Mouse (Mus musculus): ENCODE measurements around the gene Trp53bp1.

The Trp53bp1 gene

DNA sequence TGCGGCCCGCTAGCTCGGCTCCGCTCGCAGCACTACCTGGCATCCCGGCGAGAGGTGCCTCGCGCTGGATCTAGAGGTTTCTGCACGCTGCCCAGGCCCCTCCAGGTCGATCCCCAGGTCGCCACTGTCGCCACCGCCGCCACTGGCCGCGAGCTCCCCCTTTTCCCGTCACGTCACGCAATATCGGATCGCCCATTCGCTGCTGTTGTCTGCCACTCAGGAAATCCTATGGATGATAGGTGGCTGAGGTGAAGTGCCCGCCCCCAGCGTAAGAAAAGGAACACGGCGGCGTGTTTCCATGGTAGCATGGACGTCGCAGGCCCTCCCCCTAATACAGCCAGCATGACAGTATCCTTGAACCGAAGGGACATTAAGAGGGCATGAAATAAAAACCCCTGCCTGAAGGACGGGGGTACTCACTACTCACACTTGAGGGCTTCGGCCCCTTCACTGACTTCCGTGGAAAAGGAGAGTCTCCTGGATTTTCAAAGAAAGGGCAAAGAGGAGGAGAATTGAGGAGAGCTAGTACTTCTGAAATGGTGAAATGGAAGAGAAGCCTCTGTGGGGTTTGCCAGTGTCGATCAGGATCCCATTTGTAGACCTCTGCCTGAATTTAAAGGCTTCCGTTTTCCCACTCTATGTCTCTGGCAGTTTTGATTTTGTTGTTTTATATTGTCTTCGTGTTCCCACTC is at the start of gene Trp53bp1:
Trp53bp1 (minus strand) TSS at position 172 of the 692 bp plus-strand sequence.
- DNase-seq (ENCODE audit: low spot score in 2 of 2): peak; percentile 84 to 94

DNA sequence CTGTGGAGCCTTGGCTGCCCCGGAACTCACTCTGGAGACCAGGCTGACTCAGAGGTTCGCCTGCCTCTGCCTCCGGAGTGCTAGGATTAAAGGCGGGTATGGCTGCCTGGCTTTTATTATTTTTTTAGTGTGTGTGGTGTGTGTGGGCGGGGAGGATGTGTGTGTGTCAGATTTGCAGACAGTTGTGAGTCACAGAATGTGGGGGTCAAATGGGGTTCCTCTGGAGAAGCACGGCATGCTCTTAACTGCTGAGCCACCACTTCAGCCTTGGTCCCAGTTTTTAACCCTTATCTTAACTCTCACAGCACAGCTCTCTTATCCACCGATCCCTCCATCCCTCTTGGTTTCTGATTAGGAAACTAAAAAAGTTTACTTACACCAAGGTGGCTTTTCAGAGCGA is 45.1 kb upstream of the Trp53bp1 start:
- DNase-seq (ENCODE audit: low spot score in 2 of 2): no peak

DNA sequence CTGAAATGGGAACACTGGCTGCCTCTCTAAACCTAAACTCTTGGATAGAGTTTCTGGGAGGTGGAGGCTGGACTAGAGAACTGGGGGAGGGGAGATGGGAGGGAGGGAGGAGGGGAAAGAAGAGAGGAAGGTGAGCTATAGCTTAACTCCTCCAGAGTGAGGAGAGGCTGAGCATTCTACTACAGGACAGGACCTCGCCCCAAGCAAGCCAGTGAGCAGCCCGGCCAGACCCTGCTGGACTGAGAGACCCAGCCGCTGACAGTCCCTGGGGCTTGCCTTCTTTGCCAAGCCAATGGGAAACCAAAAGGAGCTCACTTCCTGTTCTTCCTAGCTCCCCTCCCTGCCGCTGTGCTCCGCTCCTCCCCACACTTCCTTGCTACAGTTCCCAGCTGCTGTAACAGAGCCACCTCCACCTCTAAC is 37.8 kb upstream of the Trp53bp1 start:
- no peak for DNase-seq (ENCODE audit: low spot score in 2 of 2)

DNA sequence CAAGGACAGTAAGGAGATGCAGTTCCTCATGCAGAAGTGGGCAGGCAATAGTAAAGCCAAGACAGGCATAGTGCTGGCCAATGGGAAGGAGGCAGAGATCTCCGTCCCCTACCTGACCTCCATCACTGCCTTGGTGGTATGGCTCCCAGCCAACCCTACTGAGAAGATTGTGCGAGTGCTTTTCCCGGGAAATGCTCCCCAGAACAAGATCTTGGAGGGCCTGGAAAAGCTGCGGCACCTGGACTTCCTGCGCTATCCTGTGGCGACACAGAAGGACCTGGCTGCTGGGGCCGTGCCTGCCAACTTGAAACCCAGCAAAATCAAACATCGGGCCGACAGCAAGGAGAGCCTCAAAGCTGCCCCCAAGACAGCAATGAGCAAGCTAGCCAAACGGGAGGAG is 28.8 kb upstream of the Trp53bp1 start:
- no peak for DNase-seq (ENCODE audit: low spot score in 2 of 2)

DNA sequence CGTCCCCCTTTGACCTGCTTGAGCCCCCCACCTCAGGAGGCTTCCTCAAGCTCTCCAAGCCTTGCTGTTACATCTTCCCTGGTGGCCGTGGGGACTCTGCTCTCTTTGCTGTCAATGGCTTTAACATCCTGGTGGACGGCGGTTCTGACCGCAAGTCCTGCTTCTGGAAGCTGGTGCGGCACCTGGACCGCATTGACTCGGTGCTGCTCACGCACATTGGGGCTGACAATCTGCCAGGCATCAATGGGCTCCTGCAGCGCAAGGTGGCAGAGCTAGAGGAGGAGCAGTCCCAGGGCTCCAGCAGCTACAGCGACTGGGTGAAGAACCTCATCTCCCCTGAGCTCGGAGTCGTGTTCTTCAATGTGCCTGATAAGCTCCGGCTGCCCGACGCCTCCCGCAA is 28.3 kb upstream of the Trp53bp1 start:
- DNase-seq (ENCODE audit: low spot score in 2 of 2): no peak

DNA sequence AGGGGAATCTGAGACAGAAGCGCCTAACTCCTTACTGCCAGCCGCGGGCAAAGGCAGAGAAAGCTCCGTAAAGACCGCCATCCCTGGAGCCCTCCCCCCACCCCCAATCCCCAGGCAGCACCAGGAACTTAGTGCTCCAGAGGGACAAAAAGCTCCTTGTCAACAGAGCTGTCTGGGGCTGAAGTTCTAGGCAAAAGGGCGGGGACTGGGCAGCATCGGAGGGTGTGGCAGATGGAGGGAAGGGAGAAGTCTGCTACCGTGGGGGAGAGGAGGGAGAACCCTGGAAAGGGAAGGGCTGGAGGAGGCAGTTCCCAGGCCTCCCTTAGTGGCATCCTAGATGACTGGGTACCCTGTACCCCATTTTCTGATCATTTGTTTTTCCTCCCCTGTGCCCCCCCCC is 26.9 kb upstream of the Trp53bp1 start:
- DNase-seq (ENCODE audit: low spot score in 2 of 2): no peak

DNA sequence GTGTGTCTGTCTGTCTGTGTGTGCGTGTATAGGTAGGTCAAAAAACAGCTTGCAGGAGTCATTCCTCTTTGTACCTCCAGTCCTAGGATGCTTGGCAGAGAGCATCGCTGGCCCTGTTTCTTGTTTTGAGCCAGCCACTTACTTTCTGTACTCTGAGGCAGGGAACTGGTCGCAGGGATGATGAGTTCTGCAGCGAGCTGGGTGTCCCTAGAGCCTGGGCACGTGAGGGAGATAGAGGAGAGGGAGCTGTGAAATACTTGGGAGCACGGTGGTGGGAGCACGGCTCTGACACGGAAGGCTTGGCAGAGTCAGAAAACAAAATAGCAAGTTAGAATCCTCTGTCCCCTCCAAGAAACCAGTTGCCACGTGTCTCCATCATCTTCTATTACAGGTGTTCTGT is 26.5 kb upstream of the Trp53bp1 start:
- no peak for DNase-seq (ENCODE audit: low spot score in 2 of 2)

DNA sequence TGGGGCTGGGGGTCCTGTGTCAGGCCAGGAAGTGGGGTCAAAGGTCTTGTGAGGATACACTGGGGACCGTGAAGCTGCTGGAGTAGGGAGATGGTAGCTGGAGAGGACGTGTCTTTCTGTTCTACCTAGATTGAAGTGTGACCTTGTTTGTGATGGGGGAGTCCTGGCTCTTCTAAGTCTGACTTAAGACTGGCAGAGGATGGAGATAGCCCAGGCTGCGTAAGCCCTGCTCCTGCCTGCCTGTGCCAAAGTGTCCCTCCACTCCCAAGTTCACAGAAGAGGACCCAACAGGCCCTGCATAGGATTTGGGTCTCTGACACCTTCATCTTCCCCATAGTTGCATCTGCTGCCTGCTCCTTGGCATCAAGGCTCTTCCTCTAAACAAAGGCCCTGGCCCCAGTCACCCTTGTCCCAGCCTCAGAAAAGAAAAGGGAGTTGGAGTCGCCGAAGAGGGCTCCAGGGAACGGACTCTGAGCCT is 25.6 kb upstream of the Trp53bp1 start:
- DNase-seq (ENCODE audit: low spot score in 2 of 2): no peak

DNA sequence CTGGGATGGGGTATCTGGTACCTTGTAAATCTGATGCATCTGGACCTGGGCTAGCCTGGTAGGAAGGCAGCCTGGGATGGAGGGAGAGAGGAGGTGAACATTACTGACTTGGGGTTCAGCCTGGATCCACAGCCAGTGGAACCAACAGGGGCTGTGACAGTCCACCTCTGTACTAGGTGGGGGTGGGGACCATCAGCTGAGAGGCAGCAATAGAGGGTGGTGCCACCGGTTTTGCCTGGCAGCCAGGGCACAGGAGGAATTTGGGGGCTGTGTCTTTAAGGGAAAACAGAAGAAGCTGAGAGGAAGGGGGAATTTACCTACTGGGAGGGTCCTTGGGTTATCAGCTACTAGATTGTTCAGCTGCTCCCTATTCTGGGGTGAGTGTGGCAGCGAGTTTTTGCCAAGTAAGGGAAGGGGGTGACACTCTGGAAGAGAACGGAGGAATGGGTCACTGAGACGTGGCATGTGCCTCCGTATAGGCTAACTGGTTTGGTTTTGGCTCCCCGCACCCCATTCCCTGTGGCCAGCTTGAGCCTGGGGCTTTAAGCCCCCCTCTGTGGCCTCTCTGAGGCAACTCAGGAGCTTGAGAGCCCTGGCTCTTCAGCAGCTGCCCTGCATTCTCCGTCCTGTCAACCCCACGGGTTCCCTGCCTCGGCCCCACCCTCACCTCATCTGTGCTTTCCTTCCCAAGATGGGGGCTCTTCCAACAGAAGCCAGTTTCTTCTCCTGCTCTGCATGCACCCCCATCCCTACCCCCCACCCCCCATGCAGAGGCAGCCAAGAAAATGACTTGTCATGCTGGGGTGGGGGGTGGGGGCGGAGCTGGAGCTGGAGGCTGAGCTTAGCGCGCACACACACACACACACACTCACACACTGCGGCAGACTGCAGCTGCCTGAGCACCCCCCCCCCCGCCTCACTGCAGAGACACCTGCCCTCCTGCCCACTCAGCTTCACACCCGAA is 24.7 kb upstream of the Trp53bp1 start:
- peak in 1 of 2 experiments; percentile 40 for DNase-seq (ENCODE audit: low spot score in 2 of 2)

DNA sequence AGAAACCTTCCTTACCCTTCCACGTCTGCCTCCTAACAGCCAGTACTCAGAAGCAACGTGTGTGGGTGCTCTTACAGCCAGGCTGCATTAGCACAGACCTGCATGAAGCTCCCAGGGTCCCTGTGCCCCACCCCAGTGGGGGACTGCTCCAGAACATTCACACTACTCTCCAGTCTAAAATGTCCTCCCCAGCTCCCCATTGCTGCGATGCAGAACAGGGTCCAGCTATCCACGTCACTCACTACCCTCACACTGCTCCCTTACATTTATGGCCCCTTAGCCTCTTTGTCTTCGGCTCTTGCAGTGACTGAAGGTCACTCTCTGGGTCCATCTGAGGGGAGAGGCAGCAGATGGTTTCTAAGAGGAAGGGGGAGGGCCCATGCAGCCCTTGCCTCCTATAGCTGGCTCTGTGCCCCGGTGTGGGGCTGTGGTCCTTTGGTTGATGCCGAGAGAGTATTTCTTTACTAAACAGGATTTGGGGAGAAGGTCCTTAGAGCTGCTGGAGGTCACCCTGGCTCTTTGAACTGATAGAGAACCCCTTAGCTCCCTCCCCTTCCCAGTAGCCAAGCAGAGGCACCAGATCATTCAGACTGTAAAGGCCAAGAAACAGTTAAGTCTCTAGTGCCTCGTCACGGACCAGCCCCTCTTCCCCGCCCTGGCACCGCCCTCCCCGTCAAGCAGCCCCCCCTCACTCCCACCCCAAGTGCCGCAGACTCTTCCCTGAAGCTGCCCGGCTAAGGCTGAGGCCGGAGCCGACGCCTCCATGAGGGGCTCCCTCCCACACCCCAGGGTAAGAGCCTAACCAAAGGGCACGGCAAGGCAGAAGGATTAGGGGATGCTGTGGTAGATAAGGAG is 23.8 kb upstream of the Trp53bp1 start:
- DNase-seq (ENCODE audit: low spot score in 2 of 2): peak in 1 of 2 experiments; percentile 69

DNA sequence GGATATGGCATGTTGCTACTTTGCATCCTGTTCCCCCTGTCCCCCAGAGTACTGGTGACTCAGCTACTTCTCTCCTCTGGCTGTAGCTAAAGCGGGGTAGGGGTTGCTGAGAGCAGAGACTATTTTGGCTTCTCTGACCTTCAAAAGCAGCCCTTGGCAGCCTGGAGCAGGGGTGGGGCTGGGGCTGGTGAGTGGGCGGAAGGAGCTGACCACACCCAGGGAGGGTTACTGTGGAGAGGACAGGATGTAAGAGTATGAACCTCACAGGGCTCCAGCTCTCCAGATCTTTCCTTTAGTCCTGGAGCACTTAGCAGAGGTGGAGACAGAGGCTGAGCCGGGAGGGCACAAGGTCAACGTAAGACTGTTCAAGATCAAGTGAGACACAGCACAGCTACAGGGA is 23.0 kb upstream of the Trp53bp1 start:
- no peak for DNase-seq (ENCODE audit: low spot score in 2 of 2)

DNA sequence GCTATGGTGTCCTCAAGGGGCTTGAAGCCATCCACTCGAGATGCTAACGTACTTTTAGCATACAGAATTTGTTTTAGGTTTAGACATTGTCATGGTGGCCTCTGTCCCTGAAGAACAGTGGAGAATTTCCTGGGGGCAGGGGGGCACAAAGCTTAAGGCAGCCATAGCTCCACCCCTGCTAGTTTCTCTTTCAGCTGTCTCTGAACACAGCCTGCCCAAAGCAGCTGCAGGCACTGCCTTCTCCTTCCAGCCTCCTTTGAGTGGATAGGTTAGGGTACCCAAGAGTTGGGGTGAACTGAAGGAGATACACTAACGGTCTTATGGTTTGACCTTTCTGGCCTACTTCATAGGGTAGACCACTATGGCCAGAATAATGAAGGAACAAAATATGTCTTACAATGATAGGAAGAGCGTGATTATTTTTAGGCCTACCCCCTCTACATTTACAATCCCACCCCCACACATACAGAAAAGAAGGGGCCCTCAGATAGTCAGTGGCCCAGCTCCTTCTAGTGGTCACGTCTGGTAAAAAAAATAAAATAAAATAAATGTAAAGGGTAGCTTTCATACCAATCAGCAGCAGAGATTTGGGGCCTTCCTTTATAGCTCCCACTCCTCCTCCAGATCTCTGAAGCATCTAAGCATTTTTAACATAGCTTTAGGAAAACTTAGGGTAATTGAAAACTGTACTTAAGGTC is 21.3 kb upstream of the Trp53bp1 start:
- no peak for DNase-seq (ENCODE audit: low spot score in 2 of 2)

DNA sequence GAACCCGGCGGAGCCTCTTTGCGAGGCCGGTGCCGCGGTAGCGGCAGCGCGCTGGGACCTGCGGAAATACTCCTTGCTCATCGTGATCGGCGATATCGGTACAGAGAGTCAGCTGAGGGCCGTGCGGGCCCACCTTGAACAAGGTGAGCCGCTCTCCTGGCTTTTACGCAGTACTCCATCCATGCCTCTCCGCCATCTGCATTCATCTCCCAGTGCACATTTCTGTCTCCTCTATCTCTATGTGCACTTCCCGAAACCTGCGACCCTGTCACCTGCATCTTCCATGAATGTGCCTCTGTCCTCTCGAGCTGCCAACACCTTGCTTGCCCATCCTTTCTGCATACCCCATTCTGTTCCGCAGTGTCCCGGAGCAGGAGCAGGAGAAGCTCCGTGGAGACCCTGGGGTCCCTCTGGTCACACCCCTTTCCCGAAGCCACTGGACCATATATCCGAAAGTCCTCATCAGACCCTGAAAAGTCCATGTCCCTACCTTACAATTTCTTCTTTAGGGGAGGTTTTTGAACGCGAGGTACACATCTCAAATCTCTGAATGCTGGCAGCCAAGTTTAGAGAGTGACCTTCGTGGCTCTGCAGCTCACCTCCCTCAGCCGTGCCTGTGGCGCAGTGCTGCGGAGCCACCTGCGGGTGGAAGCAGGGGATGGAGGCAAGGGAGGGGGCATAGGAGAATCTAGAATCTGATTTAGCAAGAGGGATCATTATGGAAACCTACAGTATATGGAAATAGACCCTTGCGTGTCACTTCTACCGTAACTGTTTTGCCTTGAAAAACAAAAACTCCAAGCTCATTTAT is 18.7 kb upstream of the Trp53bp1 start:
- DNase-seq (ENCODE audit: low spot score in 2 of 2): no peak

DNA sequence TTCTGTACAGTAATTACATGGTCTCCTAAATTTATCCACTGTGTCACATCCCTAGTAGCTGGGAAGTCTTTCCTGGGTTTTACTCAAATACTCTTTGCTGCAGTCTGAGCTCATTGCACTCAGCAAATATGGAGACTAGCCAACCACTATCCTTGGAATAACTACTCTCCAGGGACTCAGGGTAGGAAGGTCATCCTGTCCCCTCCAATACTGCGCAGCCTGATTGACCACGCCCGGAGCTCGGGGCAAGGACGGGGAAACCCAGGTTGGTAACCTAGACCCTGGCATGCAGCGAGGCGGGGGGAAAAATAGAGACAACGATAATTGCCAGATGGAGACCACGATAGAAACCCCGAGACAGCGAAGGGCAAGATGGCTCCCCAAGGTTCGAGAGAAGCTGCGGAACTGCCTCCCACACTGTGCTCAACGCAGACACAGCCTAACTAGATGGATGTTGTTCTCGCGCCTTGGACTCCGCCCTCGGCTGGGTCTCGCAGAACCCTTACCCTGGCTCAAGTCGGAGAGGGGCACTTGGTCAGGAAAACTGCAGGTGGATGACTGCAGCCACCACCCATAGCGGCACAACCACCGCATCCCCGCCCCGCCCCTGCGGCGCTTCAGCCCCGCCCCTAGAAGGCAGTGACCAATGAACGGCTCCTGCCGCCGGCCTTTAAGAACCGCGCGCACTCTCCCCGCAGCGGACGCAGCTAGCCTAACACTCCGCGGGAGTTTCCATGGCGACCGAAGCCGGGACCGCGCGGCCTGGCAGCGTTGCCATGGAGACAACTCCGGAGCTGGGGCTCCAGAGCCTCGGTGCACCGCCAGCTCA is 17.9 kb upstream of the Trp53bp1 start, which contains the start of gene Map1a:
Map1a (plus strand) TSS at position 700 of the 829 bp plus-strand sequence.
- DNase-seq (ENCODE audit: low spot score in 2 of 2): peak; percentile 88 to 96

DNA sequence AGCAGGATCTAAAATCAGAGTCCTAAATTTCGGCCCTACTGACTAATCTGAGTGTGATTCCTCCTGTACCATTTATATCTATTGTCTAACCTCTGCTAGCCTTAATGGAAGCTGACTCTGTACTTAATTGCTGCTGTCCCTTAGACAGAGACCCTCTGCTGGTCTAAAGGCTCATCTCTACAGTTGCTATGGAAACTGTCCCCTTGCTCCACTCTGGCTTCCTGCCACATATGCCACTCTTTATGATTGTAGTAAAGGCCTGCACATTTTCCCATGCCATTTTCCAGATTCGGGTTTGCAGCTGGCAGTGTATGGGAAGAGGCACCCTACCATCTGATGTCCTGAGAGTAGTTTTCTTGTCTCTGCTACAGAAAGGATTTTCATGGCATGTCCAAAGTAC is 16.6 kb upstream of the Trp53bp1 start:
- no peak for DNase-seq (ENCODE audit: low spot score in 2 of 2)

DNA sequence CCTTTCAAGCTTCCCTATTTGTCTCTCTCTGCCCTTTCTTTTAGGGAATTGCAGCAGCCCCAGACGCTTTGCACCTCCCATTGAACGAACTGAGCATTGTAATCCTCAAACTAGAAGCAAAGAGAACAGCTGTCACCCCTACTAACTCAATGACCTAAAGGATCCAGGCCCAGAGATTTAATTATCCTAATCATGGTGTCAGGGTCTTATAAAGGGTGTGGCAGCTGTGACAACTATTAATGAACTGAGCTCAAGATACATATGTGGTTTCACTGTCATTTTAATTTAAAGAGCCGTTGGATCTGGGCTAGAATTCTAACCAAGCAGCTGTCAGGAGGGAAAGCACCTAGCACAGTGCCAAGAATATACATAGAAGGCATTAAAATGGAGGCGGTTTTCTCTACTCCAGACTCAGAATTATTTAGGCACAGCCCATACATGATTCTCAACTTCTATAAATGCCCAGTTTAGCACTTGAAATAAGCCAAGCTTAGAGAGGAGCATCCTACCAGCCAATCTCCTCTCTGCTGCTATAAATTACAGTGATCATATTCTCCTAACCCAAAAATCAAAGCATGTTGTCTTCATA is 815 bp upstream of the Trp53bp1 start:
- no peak for DNase-seq (ENCODE audit: low spot score in 2 of 2)

DNA sequence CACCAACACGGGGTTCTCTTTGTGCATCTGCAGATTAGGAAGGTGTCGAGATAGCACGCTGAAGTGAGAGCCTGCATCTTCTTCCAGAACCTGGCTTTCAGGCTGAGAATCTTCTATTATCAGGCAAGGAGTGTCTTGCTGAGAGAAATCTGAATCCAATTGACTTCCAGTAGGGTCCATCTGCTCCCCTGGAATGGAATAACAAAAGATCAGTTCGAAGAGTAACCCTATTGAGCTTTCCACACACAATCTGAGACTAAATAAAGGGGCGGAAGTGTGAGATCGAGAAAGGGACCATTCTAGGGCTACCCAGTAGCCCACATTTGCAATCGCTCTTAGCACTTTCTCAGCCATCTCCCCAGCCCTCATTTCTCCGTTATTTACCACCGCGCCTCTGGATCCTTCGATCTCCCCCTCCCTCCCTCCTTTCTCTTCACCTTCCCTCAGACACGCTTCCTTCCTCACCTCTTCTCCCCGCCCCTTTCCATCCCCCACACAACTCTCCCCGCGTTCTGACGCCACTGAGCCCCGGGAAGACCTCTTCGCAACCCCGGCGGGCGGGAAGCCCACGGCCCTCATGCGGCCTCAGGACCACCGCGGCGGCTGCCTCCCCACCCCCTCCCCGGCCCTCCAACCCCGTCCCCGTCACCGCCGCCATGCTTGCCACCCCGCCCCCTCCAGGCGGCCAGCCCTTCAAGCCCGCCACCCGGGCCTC is 529 bp downstream of the Trp53bp1 start:
- peak in 1 of 2 experiments; percentile 22 for DNase-seq (ENCODE audit: low spot score in 2 of 2)

DNA sequence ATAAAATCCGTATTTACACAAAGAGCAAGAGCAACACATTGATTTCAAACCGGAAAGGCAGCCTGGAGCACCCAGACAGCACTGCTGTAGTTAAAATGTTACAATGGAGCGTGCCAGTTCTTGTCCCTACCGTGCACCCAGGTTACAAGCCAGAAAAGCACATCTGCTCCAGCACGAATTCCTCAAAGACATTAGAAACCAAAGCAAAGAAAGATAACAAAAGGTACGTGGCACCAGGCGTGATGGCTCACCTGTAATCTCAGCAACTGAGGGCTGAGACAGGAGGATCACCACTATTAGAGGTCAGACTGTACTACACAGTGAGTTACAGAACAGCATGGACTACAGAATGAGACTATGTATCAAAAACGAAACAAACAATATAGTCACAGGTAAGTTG is 2.8 kb downstream of the Trp53bp1 start:
- no peak for DNase-seq (ENCODE audit: low spot score in 2 of 2)

All from cerebellum, postnatal 4 days (tissue).